In genomic region chr7:24499856-24500577, GRCm38 (mm10) we compare ENCODE assay signal across 8 mouse cellular contexts. TPM values are rescaled to one million over a fixed set of nuclear protein-coding genes. Genes with fewer than 3 reads are reported as not detected.
A peak's percentile ranks its signal among the peaks of the same experiment; 100 is the strongest.
DNase-seq lines count a peak whose midpoint lies in the region; ATAC-seq and TF ChIP-seq lines count a peak whose summit lies in the region.

No protein-coding gene starts in this region.

- no peak overlapping the region for H3K4me2 ChIP-seq in forebrain, embryonic 16.5 days (ENCODE audit: low read length)
- peak overlapping the region; percentile 67 for H3K4me2 ChIP-seq in kidney, embryonic 16.5 days (replicated peaks; ENCODE audit: low read depth, low read length)
- H3K4me2 ChIP-seq in midbrain, postnatal 0 days (ENCODE audit: low read depth, low read length, poor library complexity, severe bottlenecking) = no peak overlapping the region; the same call in 1 of the 2 replicates

- H3K27ac ChIP-seq in forebrain, embryonic 10.5 days = 0 out of 2 replicates have a peak overlapping the region, but pooled peaks have one; percentile 31
- H3K27ac ChIP-seq in forebrain, embryonic 16.5 days (ENCODE audit: low read length) = no peak overlapping the region
- no peak overlapping the region for H3K27ac ChIP-seq in embryonic facial prominence, embryonic 10.5 days (replicated peaks)
- H3K27ac ChIP-seq in kidney, embryonic 16.5 days (ENCODE audit: low read length) = no peak overlapping the region
- H3K27ac ChIP-seq in midbrain, postnatal 0 days (ENCODE audit: low read depth, low read length) = no peak overlapping the region
- H3K27ac ChIP-seq in thymus, adult 2 months (ENCODE audit: control insufficient read depth, insufficient read depth, low read length) = no peak overlapping the region

- peaks cover 29% of the 10 kb centered on the region for H3K4me1 ChIP-seq in forebrain, embryonic 10.5 days
- peaks cover 13% of the 10 kb centered on the region for H3K4me1 ChIP-seq in forebrain, embryonic 16.5 days (replicated peaks; ENCODE audit: control insufficient read depth, insufficient read depth, low read length)
- peaks cover 32% of the 10 kb centered on the region for H3K4me1 ChIP-seq in embryonic facial prominence, embryonic 10.5 days
- peaks cover 19% of the 10 kb centered on the region for H3K4me1 ChIP-seq in kidney, embryonic 16.5 days (ENCODE audit: insufficient read depth, low read length)
- H3K4me1 ChIP-seq in midbrain, postnatal 0 days (ENCODE audit: insufficient read depth, low read length) = no peaks in the 10 kb centered on the region
- 0 out of 2 replicates have a peak, but pooled peaks cover 4% of the 10 kb centered on the region for H3K4me1 ChIP-seq in thymus, adult 2 months (replicated peaks; ENCODE audit: control insufficient read depth, insufficient read depth, low read length)

- no peak for TF ChIP-seq POLR2A in thymus, adult 2 months (IDR thresholded peaks at IDR 0.05; ENCODE audit: control insufficient read depth, extremely low read depth, insufficient read depth, low read length, poor library complexity)

- no peak for DNase-seq in forebrain, embryonic 10.5 days (ENCODE audit: extremely low spot score, low spot score)
- peak; percentile 65 for DNase-seq in embryonic facial prominence, embryonic 10.5 days (ENCODE audit: low spot score)
- no peak for DNase-seq in midbrain, postnatal 0 days (ENCODE audit: low spot score)
- DNase-seq in natural killer cell, adult 2 months (ENCODE audit: low spot score in 2 of 2) = no peak
- no peak for DNase-seq in gastrocnemius, postnatal 10 days
- no peak for DNase-seq in thymus, adult 2 months

- peaks cover 40% of the 10 kb centered on the region for H3K36me3 ChIP-seq in forebrain, embryonic 10.5 days (replicated peaks)
- H3K36me3 ChIP-seq in forebrain, embryonic 16.5 days (ENCODE audit: control insufficient read depth, insufficient read depth) = peaks cover 15% of the 10 kb centered on the region
- peaks cover 16% of the 10 kb centered on the region for H3K36me3 ChIP-seq in embryonic facial prominence, embryonic 10.5 days (replicated peaks)
- no peaks in the 10 kb centered on the region for H3K36me3 ChIP-seq in kidney, embryonic 16.5 days (ENCODE audit: insufficient read depth, low read length)
- H3K36me3 ChIP-seq in midbrain, postnatal 0 days (ENCODE audit: insufficient read depth, low read length) = peaks cover 23% of the 10 kb centered on the region
- no peaks in the 10 kb centered on the region for H3K36me3 ChIP-seq in thymus, adult 2 months (ENCODE audit: control insufficient read depth, insufficient read depth, low read length)

- 13% methylated on average over 43 of the region's 43 CpGs for WGBS in forebrain, embryonic 10.5 days
- 26% methylated on average over 43 of the region's 43 CpGs for WGBS in forebrain, embryonic 16.5 days
- 13% methylated on average over 43 of the region's 43 CpGs for WGBS in embryonic facial prominence, embryonic 10.5 days
- 7% methylated on average over 43 of the region's 43 CpGs for WGBS in kidney, embryonic 16.5 days
- WGBS in midbrain, postnatal 0 days = 25% methylated on average over 41 of the region's 43 CpGs
- 17% methylated on average over 43 of the region's 43 CpGs for WGBS in thymus, adult 2 months

- H3K27me3 ChIP-seq in forebrain, embryonic 10.5 days (ENCODE audit: poor library complexity, severe bottlenecking) = peaks cover 68% of the 10 kb centered on the region
- no peaks in the 10 kb centered on the region for H3K27me3 ChIP-seq in forebrain, embryonic 16.5 days (replicated peaks; ENCODE audit: control insufficient read depth, insufficient read depth, low read length)
- peaks cover 73% of the 10 kb centered on the region for H3K27me3 ChIP-seq in embryonic facial prominence, embryonic 10.5 days (replicated peaks; ENCODE audit: low read depth, poor library complexity, severe bottlenecking)
- H3K27me3 ChIP-seq in kidney, embryonic 16.5 days (ENCODE audit: insufficient read depth, low read length) = peaks cover 26% of the 10 kb centered on the region
- H3K27me3 ChIP-seq in midbrain, postnatal 0 days (ENCODE audit: insufficient read depth, low read length) = no peaks in the 10 kb centered on the region
- H3K27me3 ChIP-seq in thymus, adult 2 months (ENCODE audit: control insufficient read depth, insufficient read depth, low read length) = peaks cover 9% of the 10 kb centered on the region

- H3K4me3 ChIP-seq in forebrain, embryonic 10.5 days = peak overlapping the region; percentile 46
- no peak overlapping the region for H3K4me3 ChIP-seq in forebrain, embryonic 16.5 days (replicated peaks; ENCODE audit: low read length)
- peak overlapping the region; percentile 57 for H3K4me3 ChIP-seq in embryonic facial prominence, embryonic 10.5 days
- H3K4me3 ChIP-seq in kidney, embryonic 16.5 days (ENCODE audit: low read length) = peak overlapping the region; percentile 44
- no peak overlapping the region for H3K4me3 ChIP-seq in midbrain, postnatal 0 days (ENCODE audit: low read depth, low read length)
- H3K4me3 ChIP-seq in thymus, adult 2 months (ENCODE audit: control insufficient read depth, insufficient read depth, low read length) = no peak overlapping the region

- H3K9ac ChIP-seq in forebrain, embryonic 16.5 days (replicated peaks; ENCODE audit: low read depth, low read length) = no peak overlapping the region
- H3K9ac ChIP-seq in kidney, embryonic 16.5 days (replicated peaks; ENCODE audit: low read length) = peak overlapping the region; percentile 54
- H3K9ac ChIP-seq in midbrain, postnatal 0 days (replicated peaks; ENCODE audit: low read length, poor library complexity, severe bottlenecking) = no peak overlapping the region

- ATAC-seq in forebrain, embryonic 16.5 days = no peak
- peak; percentile 80 for ATAC-seq in kidney, embryonic 16.5 days (ENCODE audit: low FRiP score, low TSS enrichment)
- peak; percentile 17; the same call in 1 of the 2 replicates for ATAC-seq in midbrain, postnatal 0 days (ENCODE audit: low FRiP score)

- no peak for TF ChIP-seq CTCF in midbrain, postnatal 0 days (IDR thresholded peaks at IDR 0.05)
- no peak for TF ChIP-seq CTCF in thymus, adult 2 months (IDR thresholded peaks at IDR 0.05; ENCODE audit: borderline replicate concordance, control insufficient read depth, extremely low read depth, insufficient read depth, low read length, poor library complexity)

- H3K9me3 ChIP-seq in forebrain, embryonic 10.5 days = peaks cover 11% of the 10 kb centered on the region
- no peaks in the 10 kb centered on the region for H3K9me3 ChIP-seq in forebrain, embryonic 16.5 days (ENCODE audit: control insufficient read depth, low read length)
- no peaks in the 10 kb centered on the region; the same call in 1 of the 2 replicates for H3K9me3 ChIP-seq in embryonic facial prominence, embryonic 10.5 days
- H3K9me3 ChIP-seq in kidney, embryonic 16.5 days (ENCODE audit: low read length) = 0 out of 2 replicates have a peak, but pooled peaks cover 4% of the 10 kb centered on the region
- H3K9me3 ChIP-seq in midbrain, postnatal 0 days (ENCODE audit: low read length) = no peaks in the 10 kb centered on the region

RNA-seq across cellular contexts. Expression of gene Zfp428, which starts 6.8 kb away (rescaled TPM):
- polyA plus RNA-seq in forebrain, embryonic 10.5 days (2016; fragmentation: Nextera tagmentation; extraction: Ambion mirVana) = 111 and 113 TPM in 2 replicates
- polyA plus RNA-seq in forebrain, embryonic 16.5 days (2015; fragmentation: Nextera tagmentation; extraction: Ambion mirVana) = 267 and 282 TPM in 2 replicates
- 100.0 and 110 TPM in 2 replicates for polyA plus RNA-seq in embryonic facial prominence, embryonic 10.5 days (2016; fragmentation: Nextera tagmentation; extraction: Ambion mirVana)
- 60.5 and 67.6 TPM in 2 replicates for polyA plus RNA-seq in kidney, embryonic 16.5 days (2015; fragmentation: Nextera tagmentation; extraction: Ambion mirVana)
- 209 and 214 TPM in 2 replicates for total RNA-seq in midbrain, postnatal 0 days (2014; rRNA removed)
- polyA plus RNA-seq in midbrain, postnatal 0 days (2015; fragmentation: Nextera tagmentation; extraction: Ambion mirVana) = 297 and 314 TPM in 2 replicates
- 10 to 100 TPM; 11.4 to 11.6 TPM for total RNA-seq in gastrocnemius, postnatal 10 days (2021)
- 14.4 and 18.7 TPM in 2 replicates for polyA plus RNA-seq in thymus, adult 2 months (2012; rRNA removed)

RNA-seq across cellular contexts. Expression of gene AC161166.1, which starts 12.2 kb away (rescaled TPM):
- polyA plus RNA-seq in forebrain, embryonic 10.5 days (2016; fragmentation: Nextera tagmentation; extraction: Ambion mirVana) = 0.82 and 1.3 TPM in 2 replicates
- 1.2 and 1.9 TPM in 2 replicates for polyA plus RNA-seq in forebrain, embryonic 16.5 days (2015; fragmentation: Nextera tagmentation; extraction: Ambion mirVana)
- polyA plus RNA-seq in embryonic facial prominence, embryonic 10.5 days (2016; fragmentation: Nextera tagmentation; extraction: Ambion mirVana) = 1.2 TPM in 2 replicates
- 0.42 and 0.80 TPM in 2 replicates for polyA plus RNA-seq in kidney, embryonic 16.5 days (2015; fragmentation: Nextera tagmentation; extraction: Ambion mirVana)
- total RNA-seq in midbrain, postnatal 0 days (2014; rRNA removed) = not detected in 2 replicates
- 0.47 and 0.78 TPM in 2 replicates for polyA plus RNA-seq in midbrain, postnatal 0 days (2015; fragmentation: Nextera tagmentation; extraction: Ambion mirVana)
- not detected for total RNA-seq in gastrocnemius, postnatal 10 days (2021)
- 0.08 TPM in 1 of 2 replicates, not detected in the other for polyA plus RNA-seq in thymus, adult 2 months (2012; rRNA removed)

RNA-seq across cellular contexts. Expression of gene Cadm4, which starts 18.2 kb away (rescaled TPM):
- 9.3 and 10.0 TPM in 2 replicates for polyA plus RNA-seq in forebrain, embryonic 10.5 days (2016; fragmentation: Nextera tagmentation; extraction: Ambion mirVana)
- 67.8 and 86.8 TPM in 2 replicates for polyA plus RNA-seq in forebrain, embryonic 16.5 days (2015; fragmentation: Nextera tagmentation; extraction: Ambion mirVana)
- polyA plus RNA-seq in embryonic facial prominence, embryonic 10.5 days (2016; fragmentation: Nextera tagmentation; extraction: Ambion mirVana) = 5.0 and 5.7 TPM in 2 replicates
- 4.3 and 6.6 TPM in 2 replicates for polyA plus RNA-seq in kidney, embryonic 16.5 days (2015; fragmentation: Nextera tagmentation; extraction: Ambion mirVana)
- 342 and 354 TPM in 2 replicates for total RNA-seq in midbrain, postnatal 0 days (2014; rRNA removed)
- polyA plus RNA-seq in midbrain, postnatal 0 days (2015; fragmentation: Nextera tagmentation; extraction: Ambion mirVana) = 82.0 and 88.1 TPM in 2 replicates
- total RNA-seq in gastrocnemius, postnatal 10 days (2021) = 10 to 100 TPM; 14.7 to 17.4 TPM
- 6.4 and 7.1 TPM in 2 replicates for polyA plus RNA-seq in thymus, adult 2 months (2012; rRNA removed)

RNA-seq across cellular contexts. Expression of gene Irgq, which starts 30.5 kb away (rescaled TPM):
- polyA plus RNA-seq in forebrain, embryonic 10.5 days (2016; fragmentation: Nextera tagmentation; extraction: Ambion mirVana) = 6.9 and 7.3 TPM in 2 replicates
- polyA plus RNA-seq in forebrain, embryonic 16.5 days (2015; fragmentation: Nextera tagmentation; extraction: Ambion mirVana) = 26.4 and 26.5 TPM in 2 replicates
- 8.2 and 8.9 TPM in 2 replicates for polyA plus RNA-seq in embryonic facial prominence, embryonic 10.5 days (2016; fragmentation: Nextera tagmentation; extraction: Ambion mirVana)
- 7.2 and 7.8 TPM in 2 replicates for polyA plus RNA-seq in kidney, embryonic 16.5 days (2015; fragmentation: Nextera tagmentation; extraction: Ambion mirVana)
- 115 and 119 TPM in 2 replicates for total RNA-seq in midbrain, postnatal 0 days (2014; rRNA removed)
- 21.8 and 23.9 TPM in 2 replicates for polyA plus RNA-seq in midbrain, postnatal 0 days (2015; fragmentation: Nextera tagmentation; extraction: Ambion mirVana)
- 10 to 100 TPM; 12.8 to 15.3 TPM for total RNA-seq in gastrocnemius, postnatal 10 days (2021)
- 34.7 and 36.6 TPM in 2 replicates for polyA plus RNA-seq in thymus, adult 2 months (2012; rRNA removed)

RNA-seq across cellular contexts. Expression of gene Plaur, which starts 37.7 kb away (rescaled TPM):
- polyA plus RNA-seq in forebrain, embryonic 10.5 days (2016; fragmentation: Nextera tagmentation; extraction: Ambion mirVana) = 1.1 and 1.3 TPM in 2 replicates
- polyA plus RNA-seq in forebrain, embryonic 16.5 days (2015; fragmentation: Nextera tagmentation; extraction: Ambion mirVana) = 2.1 and 2.3 TPM in 2 replicates
- polyA plus RNA-seq in embryonic facial prominence, embryonic 10.5 days (2016; fragmentation: Nextera tagmentation; extraction: Ambion mirVana) = 1.7 TPM in 2 replicates
- polyA plus RNA-seq in kidney, embryonic 16.5 days (2015; fragmentation: Nextera tagmentation; extraction: Ambion mirVana) = 16.3 and 18.5 TPM in 2 replicates
- total RNA-seq in midbrain, postnatal 0 days (2014; rRNA removed) = 1.4 and 3.7 TPM in 2 replicates
- 0.93 and 1.1 TPM in 2 replicates for polyA plus RNA-seq in midbrain, postnatal 0 days (2015; fragmentation: Nextera tagmentation; extraction: Ambion mirVana)
- 1 to 10 TPM; 2.0 to 3.0 TPM for total RNA-seq in gastrocnemius, postnatal 10 days (2021)
- polyA plus RNA-seq in thymus, adult 2 months (2012; rRNA removed) = 7.0 and 9.5 TPM in 2 replicates

Comparison
In these comparisons a context has a peak if more than half of its experiments do, and no peak if none do; other contexts are left out.
1. H3K4me3 ChIP-seq: peak in forebrain, embryonic 10.5 days (single experiment), embryonic facial prominence, embryonic 10.5 days (single experiment) and kidney, embryonic 16.5 days (single experiment); none in forebrain, embryonic 16.5 days (single experiment), midbrain, postnatal 0 days (single experiment) and thymus, adult 2 months (single experiment).